Mouse (Mus musculus): ENCODE results near the gene Sh3bgrl2.
"Not testable (repeated sequence)": the region's sequence is repeated elsewhere in the genome, so short reads cannot be mapped to it uniquely, and the experiment has no call there.

Gene Sh3bgrl2

GRCm38 (mm10) chr9:83547830-83548689 is at the start of gene Sh3bgrl2:
Gene Sh3bgrl2 (plus strand): TSS chr9:83548327.
- in situ Hi-C loops (cut with MboI; ENCODE audit: low pct_unique_long_range_greater_than_20kb in 1 of 2, low sequenced_read_pairs in 2 of 2, unreplicated experiment in 1 of 2), result no loop called here

GRCm38 (mm10) chr9:83519081-83519480 is 29.0 kb upstream of the Sh3bgrl2 start:
- in situ Hi-C loops (cut with MboI; ENCODE audit: low pct_unique_long_range_greater_than_20kb in 1 of 2, low sequenced_read_pairs in 2 of 2, unreplicated experiment in 1 of 2), result not testable (repeated sequence)

GRCm38 (mm10) chr9:83519510-83520155 is 28.5 kb upstream of the Sh3bgrl2 start:
- in situ Hi-C loops (cut with MboI; ENCODE audit: low pct_unique_long_range_greater_than_20kb in 1 of 2, low sequenced_read_pairs in 2 of 2, unreplicated experiment in 1 of 2), result no loop called here

GRCm38 (mm10) chr9:83527341-83528060 is 20.6 kb upstream of the Sh3bgrl2 start:
- in situ Hi-C loops (cut with MboI; ENCODE audit: low pct_unique_long_range_greater_than_20kb in 1 of 2, low sequenced_read_pairs in 2 of 2, unreplicated experiment in 1 of 2), result no loop called here

GRCm38 (mm10) chr9:83533044-83533769 is 14.9 kb upstream of the Sh3bgrl2 start:
- in situ Hi-C loops (cut with MboI; ENCODE audit: low pct_unique_long_range_greater_than_20kb in 1 of 2, low sequenced_read_pairs in 2 of 2, unreplicated experiment in 1 of 2), result no loop called here

- in situ Hi-C loops (cut with MboI; ENCODE audit: low pct_unique_long_range_greater_than_20kb in 1 of 2, low sequenced_read_pairs in 2 of 2, unreplicated experiment in 1 of 2), result no loop called here
Observed at GRCm38 (mm10) chr9:83536959-83537358, 11.2 kb upstream of the Sh3bgrl2 start.

GRCm38 (mm10) chr9:83537510-83537909 is 10.6 kb upstream of the Sh3bgrl2 start:
- in situ Hi-C loops (cut with MboI; ENCODE audit: low pct_unique_long_range_greater_than_20kb in 1 of 2, low sequenced_read_pairs in 2 of 2, unreplicated experiment in 1 of 2), result no loop called here

- in situ Hi-C loops (cut with MboI; ENCODE audit: low pct_unique_long_range_greater_than_20kb in 1 of 2, low sequenced_read_pairs in 2 of 2, unreplicated experiment in 1 of 2), result no loop called here
Observed at GRCm38 (mm10) chr9:83537921-83538536, 10.1 kb upstream of the Sh3bgrl2 start.

- in situ Hi-C loops (cut with MboI; ENCODE audit: low pct_unique_long_range_greater_than_20kb in 1 of 2, low sequenced_read_pairs in 2 of 2, unreplicated experiment in 1 of 2), result no loop called here
Observed at GRCm38 (mm10) chr9:83539809-83540491, 8.2 kb upstream of the Sh3bgrl2 start.

GRCm38 (mm10) chr9:83540492-83540857 is 7.7 kb upstream of the Sh3bgrl2 start:
- in situ Hi-C loops (cut with MboI; ENCODE audit: low pct_unique_long_range_greater_than_20kb in 1 of 2, low sequenced_read_pairs in 2 of 2, unreplicated experiment in 1 of 2), result no loop called here

- in situ Hi-C loops (cut with MboI; ENCODE audit: low pct_unique_long_range_greater_than_20kb in 1 of 2, low sequenced_read_pairs in 2 of 2, unreplicated experiment in 1 of 2), result no loop called here
Observed at GRCm38 (mm10) chr9:83540975-83541374, 7.2 kb upstream of the Sh3bgrl2 start.

- in situ Hi-C loops (cut with MboI; ENCODE audit: low pct_unique_long_range_greater_than_20kb in 1 of 2, low sequenced_read_pairs in 2 of 2, unreplicated experiment in 1 of 2), result no loop called here
Observed at GRCm38 (mm10) chr9:83545240-83545639, 2.9 kb upstream of the Sh3bgrl2 start.

- in situ Hi-C loops (cut with MboI; ENCODE audit: low pct_unique_long_range_greater_than_20kb in 1 of 2, low sequenced_read_pairs in 2 of 2, unreplicated experiment in 1 of 2), result no loop called here
Observed at GRCm38 (mm10) chr9:83546316-83546715, 1.8 kb upstream of the Sh3bgrl2 start.

GRCm38 (mm10) chr9:83547229-83547628 is 898 bp upstream of the Sh3bgrl2 start:
- in situ Hi-C loops (cut with MboI; ENCODE audit: low pct_unique_long_range_greater_than_20kb in 1 of 2, low sequenced_read_pairs in 2 of 2, unreplicated experiment in 1 of 2), result no loop called here

- in situ Hi-C loops (cut with MboI; ENCODE audit: low pct_unique_long_range_greater_than_20kb in 1 of 2, low sequenced_read_pairs in 2 of 2, unreplicated experiment in 1 of 2), result no loop called here
Observed at GRCm38 (mm10) chr9:83549866-83550265, 1.7 kb downstream of the Sh3bgrl2 start.

- in situ Hi-C loops (cut with MboI; ENCODE audit: low pct_unique_long_range_greater_than_20kb in 1 of 2, low sequenced_read_pairs in 2 of 2, unreplicated experiment in 1 of 2), result no loop called here
Observed at GRCm38 (mm10) chr9:83551116-83551515, 3.0 kb downstream of the Sh3bgrl2 start.

GRCm38 (mm10) chr9:83551632-83552031 is 3.5 kb downstream of the Sh3bgrl2 start:
- in situ Hi-C loops (cut with MboI; ENCODE audit: low pct_unique_long_range_greater_than_20kb in 1 of 2, low sequenced_read_pairs in 2 of 2, unreplicated experiment in 1 of 2), result no loop called here

- in situ Hi-C loops (cut with MboI; ENCODE audit: low pct_unique_long_range_greater_than_20kb in 1 of 2, low sequenced_read_pairs in 2 of 2, unreplicated experiment in 1 of 2), result no loop called here
Observed at GRCm38 (mm10) chr9:83555580-83555979, 7.5 kb downstream of the Sh3bgrl2 start.

All from mouse embryonic stem cell (cell line).